Mouse (Mus musculus): ENCODE results near the gene B3gat3. TPM values are rescaled to one million over a fixed set of nuclear protein-coding genes. Genes with fewer than 3 reads are reported as not detected.
A peak's percentile ranks its signal among the peaks of the same experiment; 100 is the strongest.
"Not testable (repeated sequence)": the region's sequence is repeated elsewhere in the genome, so short reads cannot be mapped to it uniquely, and the experiment has no call there.

Gene B3gat3
- polyA plus RNA-seq, 1 experiment from 2014 or later = 40.0 TPM

DNA sequence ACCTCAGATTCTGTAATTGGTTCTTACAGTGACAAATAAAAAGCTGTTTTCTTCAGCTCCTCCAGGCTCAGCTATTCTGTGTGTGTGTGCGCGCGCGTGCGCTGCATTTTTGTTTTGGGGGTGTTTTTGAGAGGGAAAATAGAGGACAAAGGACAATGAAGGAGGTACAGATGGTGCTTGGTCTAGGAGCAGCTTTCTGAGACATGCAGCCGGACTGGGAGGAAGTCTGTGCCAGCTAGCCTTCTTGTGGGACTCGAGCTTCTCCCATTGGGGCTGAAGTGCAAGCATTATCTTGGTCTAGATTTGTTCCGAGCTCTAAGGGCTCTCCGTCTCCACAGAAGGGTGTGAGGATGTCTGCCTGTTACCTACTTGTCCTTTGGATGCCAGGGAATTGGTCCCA lies 32.1 kb downstream of the B3gat3 start:
- WGBS = 83% methylated on average over 9 of the region's 9 CpGs

DNA sequence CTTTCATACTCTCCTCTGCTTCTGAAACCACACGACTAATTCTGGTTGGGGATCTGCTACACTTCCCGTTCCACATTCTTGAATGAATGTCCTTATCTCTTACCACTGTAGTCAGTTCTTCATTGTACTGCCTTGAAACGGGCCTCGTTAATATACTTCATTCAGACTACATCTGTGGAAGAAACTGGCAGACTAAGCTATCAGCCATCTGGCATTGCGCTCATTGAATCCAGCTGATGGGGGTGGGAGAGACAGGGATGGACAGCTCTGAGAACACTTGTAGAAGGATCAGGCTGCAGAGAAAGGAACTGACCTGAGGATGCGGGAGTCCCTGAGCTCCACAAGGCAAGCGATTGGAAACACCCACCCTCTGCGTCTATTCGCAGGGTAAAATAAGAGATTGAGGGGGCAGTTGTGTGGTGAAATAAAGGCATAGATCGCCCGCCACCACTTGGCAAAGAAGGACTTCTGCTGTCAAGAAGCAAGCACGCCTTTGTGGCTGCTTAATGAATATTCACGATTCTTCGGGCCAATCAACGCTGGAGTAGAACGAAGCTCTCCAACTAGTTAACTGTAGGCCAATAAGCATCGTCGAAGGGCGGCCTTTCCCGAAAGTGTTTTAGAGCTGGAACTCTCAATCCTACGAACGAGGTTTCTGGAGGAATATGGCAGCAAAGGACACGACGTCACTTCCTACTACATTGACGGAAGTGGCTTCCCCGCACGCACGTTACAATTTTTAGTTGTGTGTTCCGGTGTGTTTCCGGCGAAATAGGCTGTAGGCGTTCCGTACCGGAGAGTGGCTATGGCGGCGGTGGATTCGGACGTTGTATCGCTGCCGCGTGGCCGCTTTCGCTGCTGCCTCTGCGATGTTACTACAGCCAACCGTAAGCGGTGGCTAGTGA lies 33.2 kb downstream of the B3gat3 start, which contains the start of gene Tut1:
TSS of gene Tut1 (plus strand) at position 713 of the 905 bp plus-strand sequence.
- 3% methylated on average over 46 of the region's 46 CpGs for WGBS
- H3K27ac ChIP-seq = peak within 1 kb of the TSS; percentile 81
- no peaks in the 10 kb centered on the region for H3K9me3 ChIP-seq
- peak; percentile 97 for ATAC-seq
- H3K27me3 ChIP-seq (replicated peaks) = no peaks in the 10 kb centered on the region
- H3K9ac ChIP-seq = peak within 1 kb of the TSS; percentile 65
- H3K4me2 ChIP-seq (replicated peaks) = peak within 1 kb of the TSS; percentile 75
- H3K4me3 ChIP-seq (replicated peaks) = peak within 1 kb of the TSS; percentile 70
- peaks cover 10% of the 10 kb centered on the region for H3K4me1 ChIP-seq (replicated peaks)
- peaks cover 28% of the 10 kb centered on the region for H3K36me3 ChIP-seq

More for the DNA sequence above, 32.1 kb downstream of the B3gat3 start:
- Histone ChIP-seq H3K4me1 (replicated peaks) (peaks cover 10% of the 10 kb centered on the region), H3K36me3 (peaks cover 36% of the 10 kb centered on the region), H3K9me3 (no peaks in the 10 kb centered on the region), H3K4me3 (replicated peaks) (no peak overlapping the region), H3K27me3 (replicated peaks) (no peaks in the 10 kb centered on the region), H3K9ac (0 out of 2 replicates have a peak overlapping the region, but pooled peaks have one; percentile 5), H3K27ac (no peak overlapping the region), H3K4me2 (replicated peaks) (0 out of 2 replicates have a peak overlapping the region, but pooled peaks have one; percentile 64)
- no peak for ATAC-seq

DNA sequence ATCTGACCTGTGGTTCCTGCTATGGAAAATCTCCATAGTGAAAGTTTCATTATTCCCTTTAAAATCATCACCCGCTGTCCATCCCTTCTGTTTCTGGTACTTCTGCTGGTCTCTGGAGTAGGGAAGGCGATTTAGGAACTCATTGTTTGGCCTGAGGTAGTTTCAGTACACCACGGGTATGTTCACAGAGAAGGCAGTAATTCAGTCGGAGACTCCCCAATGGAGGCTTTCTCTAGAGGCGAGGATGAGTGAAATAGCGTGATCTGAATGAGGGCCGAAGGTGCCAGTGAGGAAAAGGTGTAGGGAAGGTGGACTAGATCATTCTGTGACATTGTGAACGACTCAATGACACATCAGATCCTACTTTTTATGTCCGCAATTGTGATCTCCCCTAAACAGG lies 34.0 kb downstream of the B3gat3 start:
- peak overlapping the region; percentile 65 for H3K9ac ChIP-seq
- WGBS = 7% methylated on average over 9 of the region's 9 CpGs
- peaks cover 10% of the 10 kb centered on the region for H3K4me1 ChIP-seq (replicated peaks)
- H3K9me3 ChIP-seq = no peaks in the 10 kb centered on the region
- peaks cover 23% of the 10 kb centered on the region for H3K36me3 ChIP-seq
- peak overlapping the region; percentile 81 for H3K27ac ChIP-seq
- peak overlapping the region; percentile 75 for H3K4me2 ChIP-seq (replicated peaks)
- ATAC-seq = 0 out of 2 replicates have a peak, but pooled peaks have one; percentile 1
- H3K4me3 ChIP-seq (replicated peaks) = peak overlapping the region; percentile 70
- H3K27me3 ChIP-seq (replicated peaks) = no peaks in the 10 kb centered on the region

DNA sequence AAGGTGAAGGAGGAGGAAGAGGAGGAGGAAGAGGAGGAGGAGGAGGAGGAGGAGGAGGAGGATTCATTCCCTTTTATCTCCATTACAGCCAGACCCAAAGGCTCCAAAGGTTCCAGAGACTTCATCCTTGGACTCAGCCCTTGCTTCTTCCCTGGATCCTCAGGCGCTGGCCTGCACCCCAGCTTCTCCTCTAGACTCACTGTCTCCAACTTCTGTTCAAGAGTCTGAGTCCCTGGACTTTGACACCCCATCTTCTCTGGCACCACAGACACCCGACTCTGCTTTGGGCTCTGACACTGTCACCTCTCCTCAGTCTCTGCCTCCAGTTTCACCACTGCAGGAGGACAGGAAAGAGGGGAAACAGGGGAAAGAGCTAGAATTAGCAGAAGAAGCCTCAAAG lies 42.1 kb downstream of the B3gat3 start:
- 94% methylated on average over 2 of the region's 2 CpGs for WGBS
- H3K4me3 ChIP-seq (replicated peaks) = no peak overlapping the region
- H3K36me3 ChIP-seq = peaks cover 36% of the 10 kb centered on the region
- H3K27ac ChIP-seq = no peak overlapping the region
- no peak overlapping the region for H3K4me2 ChIP-seq (replicated peaks)
- H3K9me3 ChIP-seq = no peaks in the 10 kb centered on the region
- no peak overlapping the region for H3K9ac ChIP-seq
- H3K27me3 ChIP-seq (replicated peaks) = no peaks in the 10 kb centered on the region
- no peak for ATAC-seq
- peaks cover 6% of the 10 kb centered on the region for H3K4me1 ChIP-seq (replicated peaks)

DNA sequence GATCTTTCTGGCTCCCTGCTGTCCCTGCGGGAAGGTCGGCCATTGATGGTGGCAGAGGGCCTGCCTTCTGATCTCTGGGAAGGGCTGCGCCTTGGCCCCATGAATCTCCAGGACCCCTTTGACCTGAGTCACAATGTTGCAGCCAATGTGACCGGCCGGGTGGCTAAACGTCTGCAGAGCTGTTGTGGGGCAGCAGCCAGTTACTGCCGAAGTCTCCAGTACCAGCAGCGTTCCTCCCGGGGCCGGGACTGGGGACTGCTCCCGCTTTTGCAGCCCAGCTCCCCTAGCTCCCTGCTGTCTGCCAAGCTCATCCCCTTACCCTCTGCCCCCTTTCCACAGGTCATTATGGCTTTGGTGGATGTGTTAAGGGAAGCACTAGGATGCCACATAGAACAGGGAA lies 44.9 kb downstream of the B3gat3 start:
- 84% methylated on average over 11 of the region's 11 CpGs for WGBS
- H3K4me1 ChIP-seq (replicated peaks) = peaks cover 9% of the 10 kb centered on the region
- no peak overlapping the region for H3K27ac ChIP-seq
- H3K9me3 ChIP-seq = no peaks in the 10 kb centered on the region
- no peak for ATAC-seq
- H3K9ac ChIP-seq = peak overlapping the region; percentile 52; the same call in 1 of the 2 replicates
- H3K27me3 ChIP-seq (replicated peaks) = no peaks in the 10 kb centered on the region
- H3K36me3 ChIP-seq = peaks cover 30% of the 10 kb centered on the region
- H3K4me2 ChIP-seq (replicated peaks) = no peak overlapping the region; the same call in 1 of the 2 replicates
- no peak overlapping the region for H3K4me3 ChIP-seq (replicated peaks)

DNA sequence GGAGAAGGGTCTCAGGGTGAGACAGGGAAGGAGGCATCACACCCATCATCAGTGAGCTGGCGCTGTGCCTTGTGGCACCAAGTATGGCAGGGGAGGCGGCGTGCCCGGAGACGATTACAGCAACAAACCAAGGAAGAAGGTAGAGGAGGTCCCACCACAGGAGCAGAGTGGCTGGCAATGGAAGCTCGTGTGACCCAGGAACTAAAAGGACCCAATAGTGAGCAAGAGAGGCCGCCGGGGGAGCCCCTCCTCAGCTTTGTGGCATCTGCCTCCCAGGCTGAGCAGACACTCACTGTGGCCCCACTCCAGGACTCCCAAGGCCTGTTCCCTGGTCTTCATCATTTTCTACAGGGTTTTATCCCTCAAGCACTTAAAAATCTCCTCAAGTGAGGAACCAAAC lies 45.6 kb downstream of the B3gat3 start:
- 69% methylated on average over 8 of the region's 8 CpGs for WGBS
- ATAC-seq = no peak
- Histone ChIP-seq H3K9me3 (no peaks in the 10 kb centered on the region), H3K36me3 (peaks cover 37% of the 10 kb centered on the region), H3K27ac (peak overlapping the region; percentile 93), H3K4me1 (replicated peaks) (peaks cover 9% of the 10 kb centered on the region), H3K4me3 (replicated peaks) (peak overlapping the region; percentile 77), H3K4me2 (replicated peaks) (peak overlapping the region; percentile 64), H3K27me3 (replicated peaks) (no peaks in the 10 kb centered on the region), H3K9ac (peak overlapping the region; percentile 52)

DNA sequence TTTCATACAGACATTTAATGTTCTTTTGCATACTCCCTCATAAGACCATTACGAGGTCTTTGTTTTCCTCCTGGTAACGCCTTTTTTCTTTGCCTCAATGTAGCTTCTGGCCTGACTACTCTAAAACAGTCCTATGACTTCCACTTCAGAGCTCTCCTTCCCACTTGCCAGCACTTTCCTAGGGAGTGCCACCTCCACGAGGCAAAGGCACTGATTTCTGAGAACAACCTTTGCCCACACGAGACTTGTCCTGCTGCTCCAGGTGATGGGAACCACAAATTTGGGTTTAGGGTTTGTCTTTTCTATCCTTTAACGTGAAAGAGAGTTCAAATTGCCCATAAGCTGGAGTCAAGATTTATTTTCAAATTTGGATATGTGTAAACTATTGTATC lies 46.0 kb downstream of the B3gat3 start:
- Histone ChIP-seq H3K9me3 (no peaks in the 10 kb centered on the region), H3K4me3 (replicated peaks) (peak overlapping the region; percentile 77), H3K4me1 (replicated peaks) (peaks cover 9% of the 10 kb centered on the region), H3K9ac (peak overlapping the region; percentile 52), H3K4me2 (replicated peaks) (peak overlapping the region; percentile 64), H3K36me3 (peaks cover 41% of the 10 kb centered on the region), H3K27me3 (replicated peaks) (no peaks in the 10 kb centered on the region), H3K27ac (peak overlapping the region; percentile 93)
- ATAC-seq = peak; percentile 50
- WGBS = 28% methylated on average over 5 of the region's 5 CpGs

DNA sequence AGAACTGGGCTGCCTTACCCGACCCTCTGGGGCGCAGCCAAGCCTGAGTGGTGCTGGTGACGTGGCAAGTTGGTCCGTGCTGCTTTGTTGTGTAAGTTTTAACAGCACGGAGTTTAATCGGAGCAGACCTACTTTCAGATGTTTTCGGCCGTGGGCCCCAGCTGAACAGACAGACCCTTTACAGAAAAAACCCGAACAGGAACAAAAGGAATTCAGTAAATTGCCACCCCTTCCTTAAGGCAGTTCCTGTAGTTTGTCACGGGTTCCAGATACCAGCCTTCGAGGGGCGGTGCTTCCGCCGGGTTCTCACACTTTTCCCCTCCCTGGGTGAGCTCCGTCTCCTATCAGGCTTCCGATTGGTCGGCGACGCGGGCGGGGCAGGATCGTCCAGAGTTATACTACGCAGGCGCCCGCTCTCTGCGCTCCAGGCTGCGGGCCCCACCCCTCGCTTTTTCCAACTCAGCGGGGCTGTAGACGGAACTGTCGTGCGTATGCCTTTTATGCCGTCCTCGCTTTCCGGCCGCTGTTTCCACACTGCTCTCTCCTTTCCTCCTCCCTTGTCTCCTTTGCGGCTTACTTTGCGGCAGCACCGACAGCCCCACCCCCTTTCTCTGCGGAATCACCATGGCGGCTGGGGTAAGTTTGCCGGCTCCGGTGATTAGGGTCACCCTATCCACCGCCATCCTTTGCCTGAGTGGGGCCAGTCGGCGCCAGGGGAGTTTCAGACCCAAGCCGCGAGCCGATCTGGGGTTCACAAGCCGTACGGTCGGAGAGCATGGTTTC lies 46.6 kb downstream of the B3gat3 start, which contains the start of gene Eef1g:
TSS of gene Eef1g (plus strand) at position 452 of the 783 bp plus-strand sequence.
- Histone ChIP-seq H3K27ac (peak within 1 kb of the TSS; percentile 93), H3K9ac (peak within 1 kb of the TSS; percentile 85), H3K4me2 (replicated peaks) (peak within 1 kb of the TSS; percentile 74), H3K9me3 (no peaks in the 10 kb centered on the region), H3K4me3 (replicated peaks) (peak within 1 kb of the TSS; percentile 77), H3K4me1 (replicated peaks) (peaks cover 9% of the 10 kb centered on the region), H3K27me3 (replicated peaks) (no peaks in the 10 kb centered on the region), H3K36me3 (peaks cover 46% of the 10 kb centered on the region)
- under 1% methylated on average over 52 of the region's 52 CpGs for WGBS
- ATAC-seq = peak; percentile 99

DNA sequence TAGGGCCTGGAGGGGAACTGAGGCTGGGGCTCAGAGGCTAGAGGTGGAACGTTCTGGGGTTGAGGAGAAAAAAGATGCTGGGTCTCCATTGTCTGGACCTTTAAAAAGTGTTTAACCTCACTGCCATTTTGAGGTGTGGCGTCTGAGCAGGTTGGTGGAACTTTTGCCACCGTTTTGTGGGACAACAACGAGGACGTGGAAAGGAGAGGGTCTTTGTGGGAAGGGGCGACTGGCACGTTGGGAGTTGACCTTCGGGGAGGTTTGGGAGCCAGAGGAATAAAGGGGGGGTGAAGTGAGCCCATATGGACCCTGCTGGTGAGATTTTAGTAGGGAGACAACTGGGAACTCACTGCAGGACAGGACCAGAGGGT lies 47.2 kb downstream of the B3gat3 start:
- no peak for ATAC-seq
- Histone ChIP-seq H3K4me2 (replicated peaks) (peak overlapping the region; percentile 74), H3K27ac (peak overlapping the region; percentile 78), H3K9ac (peak overlapping the region; percentile 85), H3K36me3 (peaks cover 50% of the 10 kb centered on the region), H3K4me1 (replicated peaks) (peaks cover 9% of the 10 kb centered on the region), H3K9me3 (no peaks in the 10 kb centered on the region), H3K27me3 (replicated peaks) (no peaks in the 10 kb centered on the region), H3K4me3 (replicated peaks) (peak overlapping the region; percentile 77)
- 0% methylated on average over 8 of the region's 8 CpGs for WGBS

DNA sequence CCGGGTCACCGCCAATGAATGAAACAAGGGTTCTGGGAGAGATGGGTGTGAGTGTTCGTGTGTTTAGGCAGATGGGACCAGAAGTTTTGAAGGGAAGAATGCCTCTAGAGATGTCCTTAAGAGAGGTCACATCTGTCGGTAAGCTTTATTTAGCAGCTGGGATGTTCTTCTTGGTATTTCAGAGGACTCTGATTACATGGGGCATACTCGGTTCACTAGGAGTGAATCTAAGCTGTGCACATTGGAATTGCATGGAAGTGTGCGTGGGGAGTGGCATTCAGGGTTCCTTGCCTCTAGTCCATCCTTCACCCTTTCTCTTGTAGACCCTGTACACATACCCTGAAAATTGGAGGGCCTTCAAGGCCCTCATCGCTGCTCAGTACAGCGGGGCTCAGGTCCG lies 47.7 kb downstream of the B3gat3 start:
- H3K9ac ChIP-seq = peak overlapping the region; percentile 85
- H3K4me3 ChIP-seq (replicated peaks) = peak overlapping the region; percentile 77
- peak overlapping the region; percentile 74 for H3K4me2 ChIP-seq (replicated peaks)
- H3K9me3 ChIP-seq = no peaks in the 10 kb centered on the region
- H3K4me1 ChIP-seq (replicated peaks) = peaks cover 9% of the 10 kb centered on the region
- ATAC-seq = no peak
- no peaks in the 10 kb centered on the region for H3K27me3 ChIP-seq (replicated peaks)
- no peak overlapping the region for H3K27ac ChIP-seq
- WGBS = 4% methylated on average over 9 of the region's 9 CpGs
- peaks cover 49% of the 10 kb centered on the region for H3K36me3 ChIP-seq

DNA sequence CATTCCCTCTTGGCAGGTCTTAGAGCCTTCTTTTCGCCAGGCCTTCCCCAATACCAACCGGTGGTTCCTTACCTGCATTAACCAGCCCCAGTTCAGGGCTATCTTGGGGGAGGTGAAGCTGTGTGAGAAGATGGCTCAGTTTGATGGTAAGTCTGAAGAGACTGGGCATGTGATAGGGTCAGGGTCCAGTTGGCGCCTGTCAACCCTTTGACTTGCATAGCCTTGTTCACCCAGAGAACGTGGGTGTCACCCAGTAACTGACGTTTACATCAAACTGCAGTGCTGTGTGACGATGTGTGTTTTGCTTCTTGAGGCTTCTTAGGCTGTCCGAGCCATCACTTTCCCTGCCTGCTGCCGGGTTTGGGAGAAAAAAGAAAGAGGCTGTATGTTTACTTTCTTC lies 52.3 kb downstream of the B3gat3 start:
- not testable (repeated sequence) for H3K9me3 ChIP-seq; H3K27me3 ChIP-seq (replicated peaks); H3K4me3 ChIP-seq (replicated peaks); H3K27ac ChIP-seq; H3K4me2 ChIP-seq (replicated peaks); H3K4me1 ChIP-seq (replicated peaks); H3K9ac ChIP-seq; ATAC-seq
- WGBS = 82% methylated on average over 8 of the region's 8 CpGs
- peaks cover 53% of the 10 kb centered on the region for H3K36me3 ChIP-seq

DNA sequence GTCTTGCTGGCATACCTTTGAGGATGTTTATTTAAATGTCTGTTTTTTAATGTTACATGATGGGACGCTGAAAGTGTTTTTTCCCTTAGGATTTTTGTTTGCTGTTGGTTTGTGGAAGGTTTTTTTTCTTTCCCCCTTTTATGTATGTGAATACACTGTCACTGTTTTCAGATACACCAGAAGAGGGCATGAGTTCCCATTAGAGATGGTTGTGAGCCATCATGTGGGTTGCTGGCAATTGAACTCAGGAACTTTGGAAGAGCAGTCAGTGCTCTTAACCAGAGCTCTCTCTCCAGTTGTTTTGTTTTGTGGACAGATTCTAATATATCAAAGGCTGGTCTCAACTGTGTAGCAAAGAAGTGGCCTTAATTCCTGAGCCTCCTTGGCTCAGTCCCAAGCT lies 54.5 kb downstream of the B3gat3 start:
- Histone ChIP-seq H3K9me3 (no peaks in the 10 kb centered on the region), H3K4me1 (replicated peaks) (no peaks in the 10 kb centered on the region; the same call in 1 of the 2 replicates), H3K27ac (no peak overlapping the region), H3K9ac (no peak overlapping the region), H3K36me3 (peaks cover 68% of the 10 kb centered on the region), H3K4me2 (replicated peaks) (no peak overlapping the region), H3K27me3 (replicated peaks) (no peaks in the 10 kb centered on the region), H3K4me3 (replicated peaks) (no peak overlapping the region)
- 86% methylated on average over 1 of the region's 1 CpGs for WGBS
- no peak for ATAC-seq
